Mouse (Mus musculus): ENCODE data around the gene Tfeb. TPM values are rescaled to one million over a fixed set of nuclear protein-coding genes. Genes with fewer than 3 reads are reported as not detected.

Gene Tfeb
- polyA plus RNA-seq, 1 experiment from 2014 or later = 5.8 TPM

DNA sequence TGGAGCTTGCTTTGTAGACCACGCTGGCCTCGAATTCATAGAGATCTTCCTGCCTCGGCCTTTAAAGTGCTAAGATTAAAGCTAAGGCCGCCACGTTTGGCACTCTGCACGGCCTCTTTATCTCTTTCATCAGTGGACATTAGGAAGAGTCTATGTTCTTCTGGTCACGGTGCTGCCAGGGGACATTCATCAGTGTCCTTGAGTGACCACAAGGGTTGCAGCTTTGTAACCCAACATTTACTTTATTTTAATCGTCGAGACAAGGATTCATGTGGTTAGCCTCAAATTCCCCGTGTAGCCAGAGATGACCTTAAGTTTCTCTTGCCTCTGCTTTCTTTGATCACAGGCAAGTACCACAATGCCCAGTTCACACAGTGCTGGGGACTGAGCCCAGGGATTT, 43.6 kb downstream of the Tfeb start:
- Histone ChIP-seq H3K4me1 (peaks cover 45% of the 10 kb centered on the region), H3K4me3 (no peak overlapping the region), H3K9ac (no peak overlapping the region), H3K9me3 (replicated peaks) (no peaks in the 10 kb centered on the region), H3K36me3 (no peaks in the 10 kb centered on the region), H3K27me3 (replicated peaks) (peaks cover 22% of the 10 kb centered on the region), H3K4me2 (no peak overlapping the region), H3K27ac (no peak overlapping the region)
- WGBS (ENCODE audit: insufficient replicate concordance) = 45% methylated on average over 10 of the region's 10 CpGs
- no peak for ATAC-seq

DNA sequence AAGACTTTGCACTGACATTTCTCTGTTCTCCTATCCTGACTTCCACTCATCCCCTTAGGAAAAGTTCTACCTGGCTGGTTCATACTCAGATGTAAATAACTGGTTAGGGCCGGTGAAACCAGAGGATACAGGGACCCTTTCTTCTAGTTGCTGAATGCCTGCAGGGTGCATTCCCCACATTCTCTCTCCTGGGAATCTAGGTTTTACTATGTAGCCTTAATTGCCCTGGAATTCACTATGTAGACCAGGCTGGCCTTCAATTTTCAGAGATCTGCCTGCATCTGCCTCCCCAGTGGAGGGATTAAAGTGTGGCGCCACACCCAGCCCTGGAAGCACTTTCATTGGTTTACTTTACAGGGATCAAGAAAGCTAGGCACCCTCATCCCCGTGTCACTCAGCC, 45.7 kb downstream of the Tfeb start:
- no peak overlapping the region for H3K9ac ChIP-seq
- 64% methylated on average over 3 of the region's 3 CpGs for WGBS (ENCODE audit: insufficient replicate concordance)

DNA sequence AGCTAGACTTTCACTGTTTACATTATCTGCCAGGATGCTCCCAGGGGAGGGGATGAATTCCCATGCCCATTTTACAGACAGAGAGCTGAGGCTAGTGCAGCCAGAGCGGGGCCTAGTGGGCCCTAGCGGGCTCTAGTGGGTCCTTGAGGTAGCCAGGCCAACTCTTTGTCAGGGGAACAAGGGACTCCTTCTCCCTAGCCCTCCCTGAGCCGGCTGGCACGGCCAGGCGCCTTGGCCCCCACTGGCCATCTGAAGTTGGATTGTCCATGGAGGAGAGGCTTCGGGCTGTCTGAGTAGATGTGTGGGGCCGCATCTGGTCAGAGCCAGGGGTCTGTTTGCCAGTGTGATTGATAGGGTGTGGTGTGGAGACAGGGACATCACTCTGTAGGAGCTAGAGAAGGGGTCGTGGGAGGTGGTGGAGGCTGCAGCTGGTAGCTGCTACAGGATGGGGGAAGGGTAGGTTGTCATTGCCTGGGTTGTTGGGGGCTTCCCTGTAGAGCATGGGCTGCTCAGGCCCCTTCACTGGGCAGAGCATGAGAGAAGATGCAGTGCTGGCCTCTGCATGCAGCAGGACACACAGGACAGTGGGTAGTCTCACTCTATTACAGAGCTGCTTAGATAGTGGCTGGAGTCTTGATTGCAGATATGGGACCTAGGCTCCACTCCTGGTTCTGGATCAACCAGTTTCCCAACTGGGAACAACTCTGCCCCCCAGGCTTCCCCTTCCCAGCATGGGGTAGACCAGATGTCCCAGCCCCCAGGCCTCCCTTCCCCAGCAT, 46.8 kb downstream of the Tfeb start:
- Histone ChIP-seq H3K9me3 (replicated peaks) (no peaks in the 10 kb centered on the region), H3K27me3 (replicated peaks) (peaks cover 53% of the 10 kb centered on the region), H3K4me3 (no peak overlapping the region), H3K4me2 (no peak overlapping the region), H3K27ac (no peak overlapping the region), H3K36me3 (no peaks in the 10 kb centered on the region), H3K9ac (no peak overlapping the region), H3K4me1 (peaks cover 32% of the 10 kb centered on the region)
- ATAC-seq = peak; percentile 28; the same call in 1 of the 2 replicates
- WGBS (ENCODE audit: insufficient replicate concordance) = 62% methylated on average over 8 of the region's 8 CpGs

More for the DNA sequence above, 45.7 kb downstream of the Tfeb start:
- H3K4me2 ChIP-seq = no peak overlapping the region
- H3K9me3 ChIP-seq (replicated peaks) = no peaks in the 10 kb centered on the region
- H3K27ac ChIP-seq = no peak overlapping the region
- peaks cover 28% of the 10 kb centered on the region for H3K4me1 ChIP-seq
- no peaks in the 10 kb centered on the region for H3K36me3 ChIP-seq
- H3K4me3 ChIP-seq = no peak overlapping the region
- no peak for ATAC-seq
- peaks cover 43% of the 10 kb centered on the region for H3K27me3 ChIP-seq (replicated peaks)

DNA sequence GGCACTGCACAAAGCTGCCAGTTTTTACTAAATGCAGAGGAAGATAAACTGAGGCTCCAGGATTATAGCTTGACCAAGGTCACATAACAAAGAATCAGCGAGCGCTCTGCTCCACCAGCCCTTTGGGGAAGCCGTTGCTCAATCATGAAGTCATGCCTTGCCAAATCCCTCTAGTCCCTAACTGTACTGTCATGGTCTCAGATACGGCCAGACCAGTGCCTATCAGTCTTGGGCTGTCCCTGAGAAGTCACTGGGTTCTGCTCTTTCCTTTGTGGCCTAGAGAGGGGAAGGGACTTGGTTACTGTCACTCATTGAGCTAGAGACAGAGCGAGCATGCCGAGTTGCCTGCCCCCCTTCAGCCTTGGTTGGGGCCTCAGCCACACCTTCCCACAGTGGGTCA, 47.6 kb downstream of the Tfeb start:
- no peak for ATAC-seq
- no peaks in the 10 kb centered on the region for H3K36me3 ChIP-seq
- H3K9ac ChIP-seq = no peak overlapping the region
- peaks cover 59% of the 10 kb centered on the region for H3K27me3 ChIP-seq (replicated peaks)
- no peaks in the 10 kb centered on the region for H3K9me3 ChIP-seq (replicated peaks)
- peaks cover 32% of the 10 kb centered on the region for H3K4me1 ChIP-seq
- no peak overlapping the region for H3K4me2 ChIP-seq
- no peak overlapping the region for H3K27ac ChIP-seq
- 21% methylated on average over 6 of the region's 6 CpGs for whole genome bisulfite sequencing (ENCODE audit: insufficient replicate concordance)
- no peak overlapping the region for H3K4me3 ChIP-seq

DNA sequence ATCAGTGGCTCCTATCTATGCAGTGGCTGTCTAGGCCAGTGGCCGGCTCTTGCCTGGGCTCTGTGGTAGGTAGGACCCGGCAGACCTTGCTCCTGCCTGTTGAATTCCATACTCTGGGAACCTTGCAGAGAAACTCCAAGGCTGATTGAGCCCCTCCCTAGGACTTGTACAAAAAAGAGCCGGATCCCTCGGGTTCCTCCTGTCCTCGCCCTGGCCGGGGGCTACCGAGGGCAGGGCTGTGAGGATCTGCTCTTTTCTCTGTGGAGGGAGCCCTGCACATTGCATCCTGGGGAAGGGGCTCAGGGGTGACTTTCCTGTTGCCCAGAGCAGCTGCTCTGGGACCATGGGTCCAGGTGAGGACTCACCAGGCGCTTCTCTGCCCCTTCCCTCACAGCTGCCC, 50.8 kb downstream of the Tfeb start:
- ATAC-seq = no peak
- 37% methylated on average over 8 of the region's 8 CpGs for WGBS (ENCODE audit: insufficient replicate concordance)
- Histone ChIP-seq H3K27ac (no peak overlapping the region), H3K4me2 (no peak overlapping the region), H3K9ac (no peak overlapping the region), H3K4me3 (no peak overlapping the region), H3K9me3 (replicated peaks) (no peaks in the 10 kb centered on the region), H3K4me1 (peaks cover 39% of the 10 kb centered on the region), H3K36me3 (peaks cover 3% of the 10 kb centered on the region; the same call in 1 of the 2 replicates), H3K27me3 (replicated peaks) (peaks cover 63% of the 10 kb centered on the region)

DNA sequence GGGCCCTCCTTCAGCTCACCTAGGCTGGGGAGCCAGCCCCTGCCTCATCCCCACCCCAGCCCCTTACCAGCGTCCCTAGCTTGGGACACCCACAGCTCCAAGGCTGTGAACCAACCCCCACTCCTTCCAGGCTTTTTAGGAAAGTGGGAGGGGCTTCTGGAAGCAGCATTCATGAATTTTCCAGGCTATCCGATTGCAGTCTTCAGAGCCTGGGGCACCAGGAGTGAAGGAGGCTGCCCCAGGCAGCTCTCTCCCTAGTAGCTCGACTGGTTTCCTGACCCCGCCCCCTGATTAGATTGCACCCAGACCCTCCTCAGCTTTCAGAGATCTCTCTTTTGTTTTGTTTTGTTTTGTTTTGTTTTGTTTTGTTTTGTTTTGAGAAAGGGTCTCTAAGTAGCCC, 51.5 kb downstream of the Tfeb start:
- H3K4me2 ChIP-seq = no peak overlapping the region

DNA sequence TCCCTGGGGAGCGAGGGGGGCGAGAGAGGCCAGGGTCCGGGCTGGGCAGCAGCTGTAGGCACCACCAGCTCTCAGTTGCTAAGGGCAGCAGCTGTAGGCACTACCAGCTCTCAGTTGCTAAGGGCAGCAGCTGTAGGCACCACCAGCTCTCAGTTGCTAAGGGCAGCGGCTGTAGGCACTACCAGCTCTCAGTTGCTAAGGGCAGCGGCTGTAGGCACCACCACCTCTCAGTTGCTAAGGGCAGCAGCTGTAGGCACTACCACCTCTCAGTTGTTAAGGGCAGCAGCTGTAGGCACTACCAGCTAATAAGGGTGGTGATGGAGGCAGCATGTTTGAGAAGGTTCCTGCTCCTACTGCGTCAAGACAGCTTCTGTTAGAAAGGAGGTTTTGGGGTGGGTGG, 52.2 kb downstream of the Tfeb start:
- H3K27me3 ChIP-seq (replicated peaks) = peaks cover 56% of the 10 kb centered on the region
- ATAC-seq = no peak
- H3K36me3 ChIP-seq = peaks cover 3% of the 10 kb centered on the region; the same call in 1 of the 2 replicates
- no peak overlapping the region for H3K27ac ChIP-seq
- peaks cover 40% of the 10 kb centered on the region for H3K4me1 ChIP-seq
- WGBS (ENCODE audit: insufficient replicate concordance) = 53% methylated on average over 6 of the region's 6 CpGs
- H3K4me2 ChIP-seq = no peak overlapping the region
- no peak overlapping the region for H3K4me3 ChIP-seq
- H3K9me3 ChIP-seq (replicated peaks) = no peaks in the 10 kb centered on the region
- H3K9ac ChIP-seq = no peak overlapping the region

More for the DNA sequence above, 51.5 kb downstream of the Tfeb start:
- Histone ChIP-seq H3K27ac (no peak overlapping the region), H3K9ac (no peak overlapping the region), H3K36me3 (peaks cover 3% of the 10 kb centered on the region; the same call in 1 of the 2 replicates), H3K9me3 (replicated peaks) (no peaks in the 10 kb centered on the region), H3K4me1 (peaks cover 43% of the 10 kb centered on the region), H3K27me3 (replicated peaks) (peaks cover 61% of the 10 kb centered on the region), H3K4me3 (no peak overlapping the region)
- WGBS (ENCODE audit: insufficient replicate concordance) = 17% methylated on average over 4 of the region's 4 CpGs
- ATAC-seq = no peak

DNA sequence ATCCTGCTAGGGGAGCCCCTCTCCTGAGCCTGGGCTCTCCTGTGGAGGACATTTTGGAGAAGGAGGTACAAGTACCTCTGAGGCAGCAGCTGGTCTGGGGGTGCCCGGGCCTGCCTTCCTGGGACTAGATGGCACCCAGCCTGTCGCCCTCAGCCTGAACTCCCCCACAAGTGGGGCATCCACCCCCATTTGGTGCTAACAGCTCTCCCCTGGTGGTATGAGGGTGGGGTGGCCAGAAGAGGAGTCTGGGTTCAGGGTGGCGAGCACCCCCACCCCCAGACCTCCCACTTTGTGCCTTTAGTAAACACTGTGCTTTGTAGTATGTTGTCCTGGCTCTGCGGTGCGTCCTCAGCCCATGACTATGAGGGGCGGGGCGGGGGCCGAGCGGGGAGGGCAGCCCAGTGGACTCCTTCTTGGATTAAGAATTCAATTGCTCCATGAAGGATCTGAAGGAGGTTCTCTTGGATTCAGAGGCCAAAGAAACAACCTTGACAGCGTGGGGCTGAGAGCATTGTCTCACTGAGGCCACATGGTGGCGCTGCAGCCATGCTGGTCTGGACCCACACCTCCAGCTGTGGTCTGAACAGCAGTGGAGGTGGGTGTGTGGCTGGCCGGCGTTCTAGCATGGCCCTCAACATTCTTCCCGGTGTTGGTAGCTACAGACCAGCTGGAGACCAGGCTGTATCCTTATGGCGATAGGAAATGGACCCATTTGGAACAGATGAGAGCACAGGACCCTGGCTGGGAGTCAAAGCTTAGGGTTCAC, 55.5 kb downstream of the Tfeb start:
- Histone ChIP-seq H3K27ac (no peak overlapping the region), H3K36me3 (peaks cover 3% of the 10 kb centered on the region; the same call in 1 of the 2 replicates), H3K4me2 (no peak overlapping the region), H3K9ac (no peak overlapping the region), H3K4me1 (peaks cover 33% of the 10 kb centered on the region), H3K27me3 (replicated peaks) (peaks cover 31% of the 10 kb centered on the region), H3K4me3 (no peak overlapping the region), H3K9me3 (replicated peaks) (no peaks in the 10 kb centered on the region)
- ATAC-seq = no peak
- WGBS (ENCODE audit: insufficient replicate concordance) = 18% methylated on average over 15 of the region's 15 CpGs

DNA sequence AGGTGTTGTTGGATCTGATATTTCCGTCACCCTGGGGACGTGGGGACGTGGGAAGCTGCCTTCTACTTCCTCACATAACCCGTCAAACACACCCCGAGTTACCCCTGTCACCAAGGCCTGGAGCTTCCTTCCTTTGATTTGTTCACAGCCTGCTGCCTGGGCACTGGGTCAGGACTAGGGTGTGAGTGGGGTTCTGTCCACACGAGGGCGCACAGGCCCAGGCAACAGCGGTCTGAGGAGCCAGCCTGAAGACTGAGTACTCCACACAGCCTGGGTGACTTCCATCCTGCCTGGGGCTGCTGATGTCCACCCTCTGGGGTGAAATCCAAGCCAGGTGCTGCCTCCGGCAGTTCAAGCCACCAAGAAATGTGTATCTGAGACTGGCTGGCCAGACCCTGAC, 56.5 kb downstream of the Tfeb start:
- Histone ChIP-seq H3K4me2 (no peak overlapping the region), H3K9ac (no peak overlapping the region), H3K27ac (no peak overlapping the region), H3K4me1 (peaks cover 32% of the 10 kb centered on the region), H3K27me3 (replicated peaks) (peaks cover 20% of the 10 kb centered on the region), H3K4me3 (no peak overlapping the region), H3K9me3 (replicated peaks) (no peaks in the 10 kb centered on the region), H3K36me3 (peaks cover 3% of the 10 kb centered on the region; the same call in 1 of the 2 replicates)
- peak; percentile 61 for ATAC-seq
- WGBS (ENCODE audit: insufficient replicate concordance) = 11% methylated on average over 9 of the region's 9 CpGs

DNA sequence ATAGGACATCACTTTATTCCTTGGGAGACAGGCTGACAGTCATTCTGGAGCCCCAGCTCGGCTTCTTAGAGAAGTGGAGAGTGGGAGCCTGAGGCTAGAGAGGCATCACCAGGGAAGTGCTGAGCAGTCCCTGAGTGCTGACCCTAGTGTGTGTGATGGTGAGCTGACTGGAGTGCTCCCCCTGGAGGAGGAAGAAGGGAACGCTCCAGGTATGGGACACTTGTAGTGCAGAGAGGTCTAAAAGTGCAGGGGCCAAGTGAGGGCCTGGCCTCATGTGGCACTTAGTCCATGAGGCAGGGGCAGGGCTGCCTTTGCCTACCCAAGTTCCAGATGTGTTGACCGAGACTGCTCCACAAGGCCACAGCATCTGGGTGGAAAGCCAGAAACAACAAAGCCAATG, 58.6 kb downstream of the Tfeb start:
- Histone ChIP-seq H3K36me3 (peaks cover 2% of the 10 kb centered on the region; the same call in 1 of the 2 replicates), H3K4me2 (no peak overlapping the region), H3K9me3 (replicated peaks) (no peaks in the 10 kb centered on the region), H3K27ac (no peak overlapping the region), H3K4me1 (peaks cover 31% of the 10 kb centered on the region), H3K4me3 (no peak overlapping the region), H3K27me3 (replicated peaks) (peaks cover 7% of the 10 kb centered on the region; the same call in 1 of the 2 replicates), H3K9ac (no peak overlapping the region)
- WGBS (ENCODE audit: insufficient replicate concordance) = 27% methylated on average over 3 of the region's 3 CpGs
- no peak for ATAC-seq

DNA sequence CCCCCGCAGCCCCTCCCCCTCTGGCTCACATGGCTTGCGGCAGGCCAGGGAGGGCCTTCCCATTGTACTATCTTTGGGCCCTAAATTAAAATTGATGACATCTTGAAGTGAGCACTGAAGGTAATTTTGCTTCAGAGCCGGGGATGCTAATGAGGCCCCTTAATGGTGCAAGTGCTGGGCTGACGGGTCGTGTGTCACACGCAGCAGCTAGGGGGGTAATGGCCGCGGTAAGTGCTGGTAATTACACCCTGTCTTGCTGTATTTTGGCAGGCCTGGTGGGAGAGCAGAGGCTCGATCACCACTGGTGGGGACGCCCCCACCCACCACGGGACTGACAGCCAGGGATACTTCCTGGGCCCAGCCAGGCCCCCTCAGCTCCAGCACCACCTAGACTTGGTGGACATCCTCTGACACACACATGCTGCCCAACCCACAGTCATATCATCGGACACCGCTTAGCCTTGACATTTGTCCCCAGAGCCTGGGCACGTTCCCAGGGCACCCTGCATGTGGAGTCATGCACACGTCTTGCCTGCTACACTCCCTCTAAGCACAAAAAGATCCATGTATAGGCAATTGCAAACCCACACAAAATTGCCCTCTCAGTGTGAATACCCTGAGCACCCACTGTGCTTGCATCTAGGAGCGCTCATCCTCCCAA, 59.5 kb downstream of the Tfeb start:
- Histone ChIP-seq H3K36me3 (no peaks in the 10 kb centered on the region), H3K9ac (no peak overlapping the region), H3K4me2 (no peak overlapping the region), H3K4me1 (peaks cover 31% of the 10 kb centered on the region), H3K9me3 (replicated peaks) (no peaks in the 10 kb centered on the region), H3K4me3 (no peak overlapping the region), H3K27ac (no peak overlapping the region), H3K27me3 (replicated peaks) (peaks cover 4% of the 10 kb centered on the region; the same call in 1 of the 2 replicates)
- 71% methylated on average over 16 of the region's 16 CpGs for WGBS (ENCODE audit: insufficient replicate concordance)
- ATAC-seq = no peak

DNA sequence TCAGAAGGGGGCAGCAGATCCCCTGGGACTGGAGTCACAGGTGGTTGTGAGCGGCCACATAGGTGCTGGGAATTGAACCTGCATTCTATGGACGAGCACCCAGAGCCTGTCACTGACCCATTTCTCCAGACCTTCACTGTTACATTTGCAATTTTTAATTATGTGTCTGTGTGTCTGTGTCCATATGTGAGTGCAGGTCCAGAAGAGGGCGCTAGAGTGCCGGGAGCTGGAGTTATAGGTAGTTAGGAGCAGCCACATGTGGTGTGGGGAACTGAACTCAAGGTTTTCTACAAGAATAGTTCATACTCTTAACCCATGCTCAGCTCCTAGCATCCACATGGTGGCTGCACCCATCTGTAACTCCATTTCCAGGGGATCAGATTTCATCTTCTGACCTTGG, 60.1 kb downstream of the Tfeb start:
- Histone ChIP-seq H3K27ac (no peak overlapping the region), H3K27me3 (replicated peaks) (peaks cover 4% of the 10 kb centered on the region; the same call in 1 of the 2 replicates), H3K4me3 (no peak overlapping the region), H3K9ac (no peak overlapping the region), H3K36me3 (no peaks in the 10 kb centered on the region), H3K4me1 (peaks cover 30% of the 10 kb centered on the region), H3K4me2 (no peak overlapping the region), H3K9me3 (replicated peaks) (no peaks in the 10 kb centered on the region)
- no peak for ATAC-seq
- 42% methylated on average over 4 of the region's 4 CpGs for WGBS (ENCODE audit: insufficient replicate concordance)
